Mouse (Mus musculus) thymus, postnatal 14 days (tissue): ENCODE data around the gene Rnf20.

ENCODE experiments used
- DNase-seq: peaks from one replicate; pipeline ENCODE4 v3.0.0; 2021

Rnf20 gene

DNA sequence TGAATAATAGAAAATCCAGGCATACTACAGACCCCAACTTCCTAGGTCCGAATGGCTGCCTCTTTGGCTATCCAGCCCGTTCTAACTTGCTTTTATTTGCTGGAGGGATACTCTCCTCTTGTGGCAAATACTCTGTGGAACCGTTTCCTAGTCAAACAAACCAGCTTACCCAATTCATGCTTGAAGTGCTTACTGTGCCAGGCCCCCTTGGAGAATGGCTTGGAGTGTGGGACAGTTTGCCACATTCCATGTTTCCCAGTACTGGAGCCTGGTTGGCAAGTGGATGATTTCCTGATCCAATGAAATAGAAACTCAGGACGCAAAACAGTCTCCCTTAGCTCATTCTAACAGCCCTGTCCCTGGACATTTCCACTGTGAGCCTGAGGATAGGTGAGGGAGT, 30.4 kb downstream of the Rnf20 start:
- no peak for DNase-seq

DNA sequence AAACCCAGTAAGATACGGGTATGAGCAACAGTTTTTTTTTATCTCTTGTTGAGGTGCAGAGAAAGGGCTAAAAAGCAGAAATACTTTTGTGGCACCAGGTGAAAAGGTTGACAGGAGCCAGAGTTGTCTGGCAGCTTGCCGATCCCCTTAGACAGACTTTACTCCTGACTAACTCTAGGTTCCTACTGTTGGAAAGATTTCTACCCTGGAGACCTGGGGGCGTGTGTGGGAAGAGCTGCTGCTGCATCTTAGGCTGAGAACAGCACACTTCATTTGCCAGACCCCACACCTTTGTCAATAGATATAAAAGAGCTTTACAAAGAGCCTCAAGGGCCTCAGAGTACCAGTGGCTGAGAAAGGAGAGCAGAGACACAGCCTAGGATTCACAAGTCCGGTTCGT, 33.0 kb downstream of the Rnf20 start:
- DNase-seq = no peak

DNA sequence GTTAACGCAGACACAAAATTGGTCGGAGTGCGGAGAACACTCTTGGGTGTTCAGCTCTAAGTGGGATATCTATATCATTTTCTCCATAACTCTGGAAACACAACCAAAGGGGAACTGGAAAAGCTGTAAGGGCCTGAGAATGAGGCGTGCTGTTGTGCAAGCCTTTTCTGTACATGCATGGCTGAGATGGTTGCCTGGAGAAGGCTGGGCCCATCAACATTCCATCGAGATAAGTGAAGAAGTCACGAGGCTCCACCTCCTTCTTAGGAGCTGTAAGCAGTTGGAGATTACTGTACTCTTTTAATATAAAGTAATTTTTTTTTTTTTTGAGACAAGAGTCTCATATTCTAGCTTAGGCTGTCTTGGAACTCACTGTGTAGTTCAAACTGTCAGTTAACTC, 44.3 kb downstream of the Rnf20 start:
- DNase-seq = no peak

DNA sequence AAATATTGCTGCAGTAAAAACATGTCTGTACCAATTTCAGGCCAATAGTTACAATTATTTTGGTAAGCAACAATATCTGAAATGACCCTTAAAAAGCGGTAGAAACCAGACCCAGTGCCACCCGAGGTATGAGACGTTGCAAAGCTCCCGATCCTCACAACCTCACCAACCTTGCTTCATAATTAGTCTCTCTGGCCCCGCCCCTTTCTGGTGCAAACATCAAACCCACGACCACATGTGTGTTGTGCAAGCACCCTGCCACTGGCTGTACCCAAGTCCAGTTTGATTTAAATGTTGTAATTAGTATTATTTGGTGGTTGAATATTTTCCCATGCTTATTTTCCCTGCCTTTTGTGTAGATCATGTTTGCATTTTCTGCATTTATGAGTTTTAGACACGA, 45.0 kb downstream of the Rnf20 start:
- DNase-seq = no peak

DNA sequence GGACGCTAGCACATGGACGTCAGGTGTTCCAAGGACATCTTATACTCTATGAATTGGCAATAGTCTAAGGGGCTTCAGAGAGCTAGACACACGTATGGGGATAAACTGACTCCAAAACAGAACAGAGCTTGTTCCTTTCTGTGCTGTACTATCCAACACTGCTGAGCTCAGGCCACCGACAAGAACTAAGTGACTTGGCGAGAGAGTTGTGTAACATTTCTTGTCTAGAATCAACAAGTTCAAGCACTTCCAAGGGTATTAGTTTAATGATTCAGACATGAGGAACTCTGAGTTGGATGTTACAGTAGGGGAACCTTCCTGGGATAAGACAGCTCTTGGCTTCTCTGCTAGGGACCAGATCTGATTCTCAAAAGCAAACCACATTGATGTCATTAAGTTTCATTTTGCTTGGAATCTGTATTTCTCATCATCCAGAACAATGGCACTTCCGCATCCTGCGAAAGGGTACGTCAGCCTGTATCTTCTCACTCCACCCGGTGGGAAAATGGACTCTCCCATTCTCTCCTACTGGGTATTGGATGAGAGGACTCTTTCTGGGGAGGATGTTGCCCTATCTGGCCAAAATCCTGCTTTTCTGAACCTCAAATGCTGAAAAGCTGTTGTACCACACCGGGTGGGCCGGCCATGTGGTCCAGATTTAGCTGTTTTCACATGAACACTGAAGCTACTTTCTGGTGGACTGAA, 48.5 kb downstream of the Rnf20 start:
- no peak for DNase-seq

DNA sequence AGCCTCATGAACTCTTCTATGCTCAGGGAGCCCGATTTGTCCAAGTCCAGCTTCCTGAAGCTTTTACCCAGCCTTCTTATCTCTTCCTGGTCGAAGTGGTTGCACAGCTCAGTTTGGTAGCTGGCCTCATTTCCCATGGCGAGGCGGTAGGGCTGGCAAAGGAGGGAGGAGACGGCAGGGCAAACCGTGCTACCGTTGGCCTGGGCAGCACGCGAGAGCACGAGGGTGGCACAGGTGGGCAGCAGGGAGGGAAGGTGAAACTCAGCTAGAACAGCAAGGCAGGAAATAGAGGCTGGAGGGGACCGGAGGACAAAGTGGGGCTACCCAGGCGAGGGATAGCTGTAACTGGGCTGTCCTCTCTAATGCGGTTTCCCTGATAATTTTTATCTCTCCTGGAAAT, 50.0 kb downstream of the Rnf20 start, which contains the start of gene Ppp3r2:
TSS of gene Ppp3r2 (minus strand) at position 213 of the 400 bp plus-strand sequence.
- DNase-seq = no peak

DNA sequence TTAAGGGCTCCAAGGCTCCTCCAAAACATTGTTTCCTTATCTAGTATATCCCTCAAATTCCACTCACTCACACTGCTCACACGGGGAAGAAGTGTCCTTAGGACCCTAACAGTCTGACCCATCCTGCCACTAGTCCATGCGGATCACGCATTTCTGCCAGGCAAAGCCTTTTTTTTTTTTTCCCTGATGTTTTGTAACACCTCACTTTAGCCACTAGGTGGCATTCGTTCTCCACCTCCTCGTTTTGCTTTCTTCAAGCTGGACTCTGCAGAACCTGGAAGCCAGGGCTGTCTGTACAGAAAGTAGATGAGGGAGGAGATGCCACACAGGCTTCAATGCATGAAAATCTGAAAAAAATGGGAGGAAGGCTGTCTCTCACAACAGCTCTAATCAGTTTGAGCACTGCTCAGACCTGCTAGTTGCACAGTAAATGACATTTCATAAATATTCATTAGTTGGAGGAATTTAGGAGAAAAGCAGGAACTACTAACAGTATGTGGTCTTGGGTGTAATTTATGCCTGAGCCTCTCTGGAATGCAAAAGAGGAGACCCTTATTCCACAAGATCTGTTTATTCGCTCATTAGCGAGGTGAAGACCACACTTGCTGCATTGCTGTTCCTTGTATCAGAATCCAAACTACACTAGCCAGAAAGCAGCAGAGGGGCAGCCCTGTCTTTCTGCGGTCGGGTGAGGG, 56.9 kb downstream of the Rnf20 start:
- DNase-seq = peak; percentile 11

DNA sequence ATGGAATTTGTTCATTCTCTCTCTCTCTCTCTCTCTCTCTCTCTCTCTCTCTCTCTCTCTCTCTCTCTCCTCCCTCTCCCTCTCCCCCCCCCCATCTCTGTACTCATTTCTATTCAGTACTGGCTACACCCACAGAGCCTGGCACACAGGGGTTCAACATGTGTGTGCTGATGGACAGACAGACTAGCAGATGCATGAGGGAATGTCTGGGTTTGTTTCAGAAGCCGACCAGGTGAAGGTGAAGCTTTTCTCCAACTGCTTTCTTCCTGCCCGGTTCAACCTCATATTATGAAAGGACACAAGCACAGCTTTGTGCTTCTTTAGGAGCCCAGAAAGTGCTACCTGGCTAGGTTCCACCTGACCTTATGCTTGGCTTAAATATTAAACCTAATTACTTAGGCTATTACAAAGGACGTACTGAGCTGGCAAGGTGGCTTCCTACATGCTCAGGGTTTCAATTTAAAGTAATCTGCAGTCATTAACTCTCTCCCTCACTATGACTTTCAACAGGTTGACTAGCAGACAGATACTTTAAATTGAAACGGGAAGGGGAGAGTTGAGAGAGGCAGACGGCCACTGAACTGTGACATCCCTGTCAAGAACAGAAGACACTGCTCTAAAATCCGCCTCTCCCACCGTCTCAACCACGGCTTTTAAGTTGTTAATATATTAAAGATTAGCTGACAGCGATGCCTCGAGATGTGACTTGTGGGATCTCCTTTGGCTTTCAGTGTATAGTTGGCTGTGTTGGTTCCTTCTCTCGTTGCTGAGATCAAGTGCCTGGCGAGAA, 59.8 kb downstream of the Rnf20 start:
- no peak for DNase-seq
